Mouse (Mus musculus): ENCODE measurements around the gene Mcm10. TPM values are rescaled to one million over a fixed set of nuclear protein-coding genes. Genes with fewer than 3 reads are reported as not detected.

Mcm10 gene
- total and polyA plus RNA-seq, 2 experiments from 2014 or later = 3.1 to 3.8 TPM

- no peak for TF ChIP-seq CTCF (IDR thresholded peaks at IDR 0.05; ENCODE audit: low read depth)
- TF ChIP-seq EP300 (IDR thresholded peaks at IDR 0.05; ENCODE audit: low read depth) = no peak
- Histone ChIP-seq H3K4me3 (ENCODE audit: low read depth, low read length) (no peak overlapping the region), H3K4me2 (ENCODE audit: low read depth, low read length) (no peak overlapping the region), H3K4me1 (ENCODE audit: control insufficient read depth, insufficient read depth) (no peaks in the 10 kb centered on the region), H3K9ac (replicated peaks; ENCODE audit: low read depth, low read length) (no peak overlapping the region), H3K27me3 (ENCODE audit: control insufficient read depth, insufficient read depth, low read length) (no peaks in the 10 kb centered on the region), H3K27ac (ENCODE audit: low read depth) (no peak overlapping the region), H3K36me3 (replicated peaks; ENCODE audit: control insufficient read depth, insufficient read depth, low read length) (peaks cover 36% of the 10 kb centered on the region), H3K9me3 (replicated peaks; ENCODE audit: control insufficient read depth, low read length) (no peaks in the 10 kb centered on the region)
- no peak for ATAC-seq (ENCODE audit: insufficient read depth, low read depth)
- WGBS = 83% methylated on average over 10 of the region's 10 CpGs
- no peak for DNase-seq (ENCODE audit: low spot score)
Observed at GRCm38 (mm10) chr2:5036411-5037076, 24.0 kb upstream of the Mcm10 start.

- Histone ChIP-seq H3K36me3 (replicated peaks; ENCODE audit: control insufficient read depth, insufficient read depth, low read length) (peaks cover 41% of the 10 kb centered on the region), H3K4me1 (ENCODE audit: control insufficient read depth, insufficient read depth) (no peaks in the 10 kb centered on the region), H3K9ac (replicated peaks; ENCODE audit: low read depth, low read length) (no peak overlapping the region), H3K4me2 (ENCODE audit: low read depth, low read length) (no peak overlapping the region), H3K4me3 (ENCODE audit: low read depth, low read length) (no peak overlapping the region), H3K27ac (ENCODE audit: low read depth) (no peak overlapping the region), H3K9me3 (replicated peaks; ENCODE audit: control insufficient read depth, low read length) (no peaks in the 10 kb centered on the region), H3K27me3 (ENCODE audit: control insufficient read depth, insufficient read depth, low read length) (no peaks in the 10 kb centered on the region)
- no peak for ATAC-seq (ENCODE audit: insufficient read depth, low read depth)
- WGBS = 88% methylated on average over 9 of the region's 9 CpGs
- no peak for DNase-seq (ENCODE audit: low spot score)
- no peak for TF ChIP-seq EP300 (IDR thresholded peaks at IDR 0.05; ENCODE audit: low read depth)
- TF ChIP-seq CTCF (IDR thresholded peaks at IDR 0.05; ENCODE audit: low read depth) = no peak
Observed at GRCm38 (mm10) chr2:5035241-5035640, 22.6 kb upstream of the Mcm10 start.

GRCm38 (mm10) chr2:5034801-5035200 is 22.2 kb upstream of the Mcm10 start:
- DNase-seq (ENCODE audit: low spot score) = no peak
- no peak for ATAC-seq (ENCODE audit: insufficient read depth, low read depth)
- Histone ChIP-seq H3K9ac (replicated peaks; ENCODE audit: low read depth, low read length) (no peak overlapping the region), H3K4me2 (ENCODE audit: low read depth, low read length) (no peak overlapping the region), H3K27me3 (ENCODE audit: control insufficient read depth, insufficient read depth, low read length) (no peaks in the 10 kb centered on the region), H3K9me3 (replicated peaks; ENCODE audit: control insufficient read depth, low read length) (no peaks in the 10 kb centered on the region), H3K4me1 (ENCODE audit: control insufficient read depth, insufficient read depth) (no peaks in the 10 kb centered on the region), H3K27ac (ENCODE audit: low read depth) (no peak overlapping the region), H3K4me3 (ENCODE audit: low read depth, low read length) (no peak overlapping the region), H3K36me3 (replicated peaks; ENCODE audit: control insufficient read depth, insufficient read depth, low read length) (peaks cover 43% of the 10 kb centered on the region)
- WGBS = 80% methylated on average over 8 of the region's 8 CpGs
- TF ChIP-seq EP300 (IDR thresholded peaks at IDR 0.05; ENCODE audit: low read depth) (no peak), CTCF (IDR thresholded peaks at IDR 0.05; ENCODE audit: low read depth) (no peak)

GRCm38 (mm10) chr2:5033546-5034420 is 21.2 kb upstream of the Mcm10 start:
- DNase-seq (ENCODE audit: low spot score) (peak; percentile 36), ATAC-seq (ENCODE audit: insufficient read depth, low read depth) (peak; percentile 49; the same call in 1 of the 2 replicates)
- Histone ChIP-seq H3K9ac (replicated peaks; ENCODE audit: low read depth, low read length) (no peak overlapping the region), H3K27me3 (ENCODE audit: control insufficient read depth, insufficient read depth, low read length) (no peaks in the 10 kb centered on the region), H3K36me3 (replicated peaks; ENCODE audit: control insufficient read depth, insufficient read depth, low read length) (peaks cover 42% of the 10 kb centered on the region; the same call in 1 of the 2 replicates), H3K4me1 (ENCODE audit: control insufficient read depth, insufficient read depth) (no peaks in the 10 kb centered on the region), H3K27ac (ENCODE audit: low read depth) (no peak overlapping the region), H3K9me3 (replicated peaks; ENCODE audit: control insufficient read depth, low read length) (no peaks in the 10 kb centered on the region), H3K4me3 (ENCODE audit: low read depth, low read length) (no peak overlapping the region), H3K4me2 (ENCODE audit: low read depth, low read length) (no peak overlapping the region)
- no peak for TF ChIP-seq EP300 (IDR thresholded peaks at IDR 0.05; ENCODE audit: low read depth)
- 55% methylated on average over 12 of the region's 15 CpGs for WGBS

- 62% methylated on average over 5 of the region's 5 CpGs for WGBS
- no peak for DNase-seq (ENCODE audit: low spot score)
- TF ChIP-seq EP300 (IDR thresholded peaks at IDR 0.05; ENCODE audit: low read depth) = no peak
- no peak for TF ChIP-seq CTCF (IDR thresholded peaks at IDR 0.05; ENCODE audit: low read depth)
Observed at GRCm38 (mm10) chr2:5032665-5033064, 20.1 kb upstream of the Mcm10 start.

More at GRCm38 (mm10) chr2:5032665-5033064, 20.1 kb upstream of the Mcm10 start:
- Histone ChIP-seq H3K9me3 (replicated peaks; ENCODE audit: control insufficient read depth, low read length) (no peaks in the 10 kb centered on the region), H3K9ac (replicated peaks; ENCODE audit: low read depth, low read length) (no peak overlapping the region), H3K27ac (ENCODE audit: low read depth) (no peak overlapping the region), H3K4me1 (ENCODE audit: control insufficient read depth, insufficient read depth) (no peaks in the 10 kb centered on the region), H3K4me2 (ENCODE audit: low read depth, low read length) (no peak overlapping the region), H3K4me3 (ENCODE audit: low read depth, low read length) (no peak overlapping the region), H3K27me3 (ENCODE audit: control insufficient read depth, insufficient read depth, low read length) (no peaks in the 10 kb centered on the region), H3K36me3 (replicated peaks; ENCODE audit: control insufficient read depth, insufficient read depth, low read length) (peaks cover 39% of the 10 kb centered on the region; the same call in 1 of the 2 replicates)
- no peak for ATAC-seq (ENCODE audit: insufficient read depth, low read depth)
